Comparison of ENCODE assay signal across 9 mouse cellular contexts in genomic region chr5:119680329-119681010, GRCm38 (mm10). TPM values are rescaled to one million over a fixed set of nuclear protein-coding genes. Genes with fewer than 3 reads are reported as not detected.
A peak's percentile ranks its signal among the peaks of the same experiment; 100 is the strongest.
DNase-seq lines count a peak whose midpoint lies in the region; ATAC-seq lines count a peak whose summit lies in the region.
"Had no signal": no experiment of that assay in that cellular context is flagged by ENCODE, and none has a peak within 500 bp of the region (broad histone marks: within the 10 kb centered on the region; RNA-seq: fewer than 3 reads in every experiment).

No protein-coding gene starts in this region.

- no peaks in the 10 kb centered on the region for H3K9me3 ChIP-seq in kidney, embryonic 16.5 days (ENCODE audit: low read length)

- peaks cover 92% of the 10 kb centered on the region for H3K27me3 ChIP-seq in kidney, embryonic 16.5 days (ENCODE audit: insufficient read depth, low read length)

- peak overlapping the region; percentile 26 for H3K4me2 ChIP-seq in kidney, embryonic 16.5 days (replicated peaks; ENCODE audit: low read depth, low read length)

- H3K36me3 ChIP-seq in kidney, embryonic 16.5 days (ENCODE audit: insufficient read depth, low read length) = peaks cover 18% of the 10 kb centered on the region; the same call in 1 of the 2 replicates

- ATAC-seq in kidney, embryonic 16.5 days (ENCODE audit: low FRiP score, low TSS enrichment) = no peak
- ATAC-seq in common myeloid progenitor, adult 5-6 weeks (replicated peaks; ENCODE audit: low read depth, poor library complexity, severe bottlenecking) = peak; percentile 28; the same call in 1 of the 2 replicates
- ATAC-seq in hematopoietic stem cell, adult 5-6 weeks (replicated peaks in 1 of 2; ENCODE audit: insufficient read depth in 1 of 2, low FRiP score in 2 of 2, low TSS enrichment in 1 of 2, low read depth in 1 of 2, poor library complexity in 2 of 2, severe bottlenecking in 2 of 2) = 0 out of 4 replicates have a peak, but pooled peaks have one; percentile 16 to 20
- ATAC-seq in megakaryocyte-erythroid progenitor cell, adult 5-6 weeks (replicated peaks; ENCODE audit: low FRiP score, low TSS enrichment, poor library complexity, severe bottlenecking) = no peak

- intact Hi-C loops in left cerebral cortex, postnatal 25 days (cut with DNase I) = loop anchor here (10.0 kb wide), 1 partner anchor 1506 kb away; no protein-coding TSS in a partner anchor

- no peak for DNase-seq in kidney, adult 18-20 months
- peak; percentile 24 for DNase-seq in lung, postnatal 36 days
- no peak for DNase-seq in left cerebral cortex, postnatal 25 days (ENCODE audit: low spot score in 2 of 2)
- no peak for DNase-seq in frontal cortex, postnatal 10 days (ENCODE audit: low spot score in 2 of 2)
- DNase-seq: layer of hippocampus, postnatal 36 days had no signal

- H3K27ac ChIP-seq in kidney, embryonic 16.5 days (ENCODE audit: low read length) = peak overlapping the region; percentile 81

- 18% methylated on average over 57 of the region's 62 CpGs for WGBS in kidney, embryonic 16.5 days

- peaks cover 21% of the 10 kb centered on the region for H3K4me1 ChIP-seq in kidney, embryonic 16.5 days (ENCODE audit: insufficient read depth, low read length)

- H3K4me3 ChIP-seq in kidney, embryonic 16.5 days (ENCODE audit: low read length) = peak overlapping the region; percentile 37

- H3K9ac ChIP-seq in kidney, embryonic 16.5 days (replicated peaks; ENCODE audit: low read length) = peak overlapping the region; percentile 65

RNA-seq across cellular contexts. Expression of gene Tbx3, which starts 10.0 kb away (rescaled TPM):
- polyA plus RNA-seq in kidney, embryonic 16.5 days (2015; fragmentation: Nextera tagmentation; extraction: Ambion mirVana) = 52.6 and 60.5 TPM in 2 replicates
- total RNA-seq in common myeloid progenitor, adult 5-6 weeks (2017) = not detected in 2 replicates
- total RNA-seq in hematopoietic stem cell, adult 5-6 weeks (2017) = not detected in 2 replicates
- not detected in 2 replicates for total RNA-seq in megakaryocyte-erythroid progenitor cell, adult 5-6 weeks (2014; fragmentation: Nextera tagmentation)
- not detected in 2 replicates for total RNA-seq in megakaryocyte-erythroid progenitor cell, adult 5-6 weeks (2017)
- 1 to 10 TPM; 2.4 to 3.2 TPM for total RNA-seq in left cerebral cortex, postnatal 25 days (2021)

Comparison
In these comparisons a context has a peak if more than half of its experiments do, and no peak if none do; other contexts are left out.
1. ATAC-seq: peak in common myeloid progenitor, adult 5-6 weeks (single experiment) and hematopoietic stem cell, adult 5-6 weeks (2 of 2); none in kidney, embryonic 16.5 days (single experiment) and megakaryocyte-erythroid progenitor cell, adult 5-6 weeks (single experiment).